Mouse (Mus musculus): ENCODE measurements around the gene Pik3r2. TPM values are rescaled to one million over a fixed set of nuclear protein-coding genes. Genes with fewer than 3 reads are reported as not detected.
A peak's percentile ranks its signal among the peaks of the same experiment; 100 is the strongest.

The Pik3r2 gene
- polyA plus RNA-seq, 1 experiment: 20.1 TPM

DNA sequence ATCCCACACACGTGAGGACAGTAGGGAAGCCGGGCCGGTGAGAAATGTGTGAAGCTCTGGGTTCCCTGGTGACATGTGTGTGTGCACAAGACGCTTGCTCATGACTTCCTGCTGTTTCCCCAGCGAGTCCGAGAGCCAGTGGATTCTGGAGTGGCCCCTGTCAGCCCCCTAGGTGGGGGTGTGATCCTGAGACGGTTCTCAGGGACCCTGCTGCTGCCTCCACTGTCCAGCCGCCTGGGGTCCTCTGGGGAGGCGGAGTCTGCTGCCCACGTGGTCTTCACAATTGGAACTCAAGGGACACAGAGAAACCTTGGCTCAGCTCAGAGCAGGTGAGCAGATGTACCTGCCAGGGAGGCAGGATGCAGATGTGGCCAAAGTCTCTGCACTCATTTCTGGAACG, 49.8 kb downstream of the Pik3r2 start:
- Histone ChIP-seq H3K9ac (ENCODE audit: low read depth, poor library complexity, severe bottlenecking) (no peak overlapping the region), H3K27me3 (ENCODE audit: control insufficient read depth, insufficient read depth, low read length, poor library complexity, severe bottlenecking) (no peaks in the 10 kb centered on the region), H3K36me3 (ENCODE audit: control insufficient read depth, insufficient read depth, low read length, poor library complexity, severe bottlenecking) (no peaks in the 10 kb centered on the region), H3K27ac (ENCODE audit: insufficient read depth, low read length) (no peak overlapping the region), H3K4me3 (ENCODE audit: low read depth, low read length) (no peak overlapping the region), H3K9me3 (replicated peaks; ENCODE audit: control insufficient read depth, insufficient read depth, low read length, poor library complexity, severe bottlenecking) (no peaks in the 10 kb centered on the region), H3K4me1 (ENCODE audit: control insufficient read depth, insufficient read depth, low read length) (no peaks in the 10 kb centered on the region)
- TF ChIP-seq CTCF (IDR thresholded peaks at IDR 0.05; ENCODE audit: low read depth, low read length) (no peak), POLR2A (IDR thresholded peaks at IDR 0.05; ENCODE audit: insufficient read depth, low read length) (no peak)

DNA sequence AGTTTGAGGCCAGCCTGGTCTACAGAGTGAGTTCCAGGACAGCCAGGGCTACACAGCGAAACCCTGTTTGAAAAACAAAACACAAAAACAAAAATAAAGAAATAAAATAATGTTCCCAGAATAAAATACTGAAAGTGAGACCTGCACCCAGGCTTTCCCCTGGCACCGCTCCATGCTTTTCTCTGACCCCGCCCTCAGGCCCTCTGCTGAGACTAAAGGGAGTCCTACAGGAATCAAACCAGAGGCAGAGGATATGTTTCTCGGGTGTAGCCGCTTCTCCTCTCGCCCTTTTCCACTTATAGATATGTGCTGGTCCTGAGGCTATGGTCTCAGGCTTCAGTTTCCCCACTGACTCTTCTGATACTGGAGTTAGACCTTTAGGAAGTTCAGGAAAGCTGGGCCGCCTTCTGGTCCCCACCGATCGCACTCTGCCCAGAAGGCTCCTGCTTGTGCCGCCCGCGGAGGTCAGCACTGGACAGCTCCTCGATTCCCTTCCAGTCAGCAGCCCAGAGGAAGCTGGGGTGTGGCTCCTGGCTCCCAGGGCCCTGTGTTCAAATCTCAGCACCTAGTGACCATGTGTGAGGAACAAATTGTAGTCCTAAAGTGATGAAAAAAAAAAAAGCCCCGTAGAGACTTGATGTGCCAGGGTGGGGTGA, 50.6 kb downstream of the Pik3r2 start:
- H3K27me3 ChIP-seq (ENCODE audit: control insufficient read depth, insufficient read depth, low read length, poor library complexity, severe bottlenecking): no peaks in the 10 kb centered on the region
- no peak for TF ChIP-seq CTCF (IDR thresholded peaks at IDR 0.05; ENCODE audit: low read depth, low read length)
- TF ChIP-seq EP300 (IDR thresholded peaks at IDR 0.05; ENCODE audit: insufficient read depth, low read depth, low read length): no peak
- no peak for TF ChIP-seq POLR2A (IDR thresholded peaks at IDR 0.05; ENCODE audit: insufficient read depth, low read length)
- no peaks in the 10 kb centered on the region for H3K4me1 ChIP-seq (ENCODE audit: control insufficient read depth, insufficient read depth, low read length)

DNA sequence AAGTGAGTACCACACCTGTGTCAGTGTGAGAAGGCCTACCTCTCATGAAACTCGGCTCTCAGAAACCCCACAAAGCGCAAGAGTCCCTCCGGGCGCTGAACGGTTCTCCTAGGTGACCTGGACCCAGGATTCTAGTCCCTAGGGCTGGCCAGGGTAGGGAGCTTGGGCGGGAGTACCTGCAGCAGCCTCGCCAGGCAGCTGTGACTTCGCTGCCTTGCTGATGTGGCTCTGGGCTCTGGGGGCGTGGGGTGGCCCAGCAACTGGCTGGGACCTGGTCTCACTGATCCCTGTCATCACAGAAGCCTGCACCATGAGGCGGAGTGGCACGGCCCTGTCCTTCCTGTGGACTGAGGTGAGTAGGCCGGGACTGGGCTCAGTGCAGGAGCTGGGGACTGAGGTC, 52.3 kb downstream of the Pik3r2 start:
- Histone ChIP-seq H3K4me3 (ENCODE audit: low read depth, low read length) (peak overlapping the region; percentile 2; the same call in 1 of the 2 replicates), H3K9ac (ENCODE audit: low read depth, poor library complexity, severe bottlenecking) (no peak overlapping the region)

More for the DNA sequence above, 50.6 kb downstream of the Pik3r2 start:
- Histone ChIP-seq H3K9me3 (replicated peaks; ENCODE audit: control insufficient read depth, insufficient read depth, low read length, poor library complexity, severe bottlenecking) (no peaks in the 10 kb centered on the region), H3K9ac (ENCODE audit: low read depth, poor library complexity, severe bottlenecking) (no peak overlapping the region), H3K27ac (ENCODE audit: insufficient read depth, low read length) (no peak overlapping the region), H3K4me3 (ENCODE audit: low read depth, low read length) (no peak overlapping the region), H3K36me3 (ENCODE audit: control insufficient read depth, insufficient read depth, low read length, poor library complexity, severe bottlenecking) (no peaks in the 10 kb centered on the region)

GRCm38 (mm10) chr8:70723486-70724210, 52.9 kb downstream of the Pik3r2 start, which contains the start of gene Pde4c:
TSS of gene Pde4c (plus strand) at chr8:70723720.
- H3K9ac ChIP-seq (ENCODE audit: low read depth, poor library complexity, severe bottlenecking): no peak within 1 kb of the TSS
- H3K4me3 ChIP-seq (ENCODE audit: low read depth, low read length): peak within 1 kb of the TSS; percentile 2; the same call in 1 of the 2 replicates
- TF ChIP-seq POLR2A (IDR thresholded peaks at IDR 0.05; ENCODE audit: insufficient read depth, low read length): no peak
- TF ChIP-seq EP300 (IDR thresholded peaks at IDR 0.05; ENCODE audit: insufficient read depth, low read depth, low read length): no peak
- TF ChIP-seq CTCF (IDR thresholded peaks at IDR 0.05; ENCODE audit: low read depth, low read length): no peak
- no peaks in the 10 kb centered on the region for H3K36me3 ChIP-seq (ENCODE audit: control insufficient read depth, insufficient read depth, low read length, poor library complexity, severe bottlenecking)
- no peak within 1 kb of the TSS for H3K27ac ChIP-seq (ENCODE audit: insufficient read depth, low read length)
- H3K4me1 ChIP-seq (ENCODE audit: control insufficient read depth, insufficient read depth, low read length): no peaks in the 10 kb centered on the region
- no peaks in the 10 kb centered on the region for H3K27me3 ChIP-seq (ENCODE audit: control insufficient read depth, insufficient read depth, low read length, poor library complexity, severe bottlenecking)
- H3K9me3 ChIP-seq (replicated peaks; ENCODE audit: control insufficient read depth, insufficient read depth, low read length, poor library complexity, severe bottlenecking): no peaks in the 10 kb centered on the region

More for the DNA sequence above, 52.3 kb downstream of the Pik3r2 start:
- no peak for TF ChIP-seq EP300 (IDR thresholded peaks at IDR 0.05; ENCODE audit: insufficient read depth, low read depth, low read length)
- TF ChIP-seq CTCF (IDR thresholded peaks at IDR 0.05; ENCODE audit: low read depth, low read length): no peak
- TF ChIP-seq POLR2A (IDR thresholded peaks at IDR 0.05; ENCODE audit: insufficient read depth, low read length): no peak
- no peak overlapping the region for H3K27ac ChIP-seq (ENCODE audit: insufficient read depth, low read length)
- no peaks in the 10 kb centered on the region for H3K27me3 ChIP-seq (ENCODE audit: control insufficient read depth, insufficient read depth, low read length, poor library complexity, severe bottlenecking)
- H3K4me1 ChIP-seq (ENCODE audit: control insufficient read depth, insufficient read depth, low read length): no peaks in the 10 kb centered on the region
- no peaks in the 10 kb centered on the region for H3K36me3 ChIP-seq (ENCODE audit: control insufficient read depth, insufficient read depth, low read length, poor library complexity, severe bottlenecking)
- H3K9me3 ChIP-seq (replicated peaks; ENCODE audit: control insufficient read depth, insufficient read depth, low read length, poor library complexity, severe bottlenecking): no peaks in the 10 kb centered on the region

DNA sequence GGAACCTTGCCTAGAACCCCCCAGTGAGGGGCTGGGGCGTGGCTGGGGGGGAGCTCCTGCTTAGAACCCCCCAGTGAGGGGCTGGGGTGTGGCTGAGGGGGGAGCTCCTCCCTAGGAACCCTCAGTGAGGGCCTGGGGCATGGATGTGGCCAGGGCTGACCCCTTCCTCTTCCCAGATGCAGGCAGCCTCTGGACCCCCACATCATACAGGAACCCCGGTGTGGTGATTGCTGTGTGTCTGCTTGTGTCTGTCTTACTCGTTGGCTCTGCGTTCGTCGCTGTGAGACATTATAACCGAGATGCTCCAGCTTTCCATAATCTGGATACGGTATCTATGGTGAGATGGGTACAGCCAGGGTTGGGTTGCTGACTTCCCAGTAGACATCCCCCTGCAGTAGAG, 54.9 kb downstream of the Pik3r2 start:
- Histone ChIP-seq H3K36me3 (ENCODE audit: control insufficient read depth, insufficient read depth, low read length, poor library complexity, severe bottlenecking) (no peaks in the 10 kb centered on the region), H3K27me3 (ENCODE audit: control insufficient read depth, insufficient read depth, low read length, poor library complexity, severe bottlenecking) (no peaks in the 10 kb centered on the region), H3K9me3 (replicated peaks; ENCODE audit: control insufficient read depth, insufficient read depth, low read length, poor library complexity, severe bottlenecking) (no peaks in the 10 kb centered on the region), H3K9ac (ENCODE audit: low read depth, poor library complexity, severe bottlenecking) (no peak overlapping the region), H3K27ac (ENCODE audit: insufficient read depth, low read length) (no peak overlapping the region), H3K4me1 (ENCODE audit: control insufficient read depth, insufficient read depth, low read length) (no peaks in the 10 kb centered on the region), H3K4me3 (ENCODE audit: low read depth, low read length) (no peak overlapping the region)
- TF ChIP-seq POLR2A (IDR thresholded peaks at IDR 0.05; ENCODE audit: insufficient read depth, low read length): no peak
- no peak for TF ChIP-seq CTCF (IDR thresholded peaks at IDR 0.05; ENCODE audit: low read depth, low read length)
- no peak for TF ChIP-seq EP300 (IDR thresholded peaks at IDR 0.05; ENCODE audit: insufficient read depth, low read depth, low read length)

DNA sequence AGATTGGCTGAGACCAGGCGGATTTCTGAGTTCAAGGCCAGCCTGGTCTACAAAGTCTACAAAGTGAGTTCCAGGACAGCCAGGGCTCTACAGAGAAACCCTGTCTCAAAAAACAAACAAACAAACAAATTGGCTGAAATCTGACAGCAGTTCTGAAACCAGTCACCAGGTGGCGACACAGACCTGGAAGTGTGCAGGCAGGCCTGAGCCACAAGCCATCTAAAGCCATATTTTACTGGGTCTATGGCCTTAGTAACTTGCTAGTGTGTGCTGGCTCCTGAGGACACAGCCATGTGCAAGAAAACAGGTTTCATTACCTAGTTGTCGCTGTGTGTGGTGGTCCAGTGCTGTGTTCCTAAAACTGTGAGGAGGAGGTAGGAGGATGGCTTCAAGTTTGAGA, 55.8 kb downstream of the Pik3r2 start:
- no peak overlapping the region for H3K27ac ChIP-seq (ENCODE audit: insufficient read depth, low read length)
- no peak overlapping the region for H3K4me3 ChIP-seq (ENCODE audit: low read depth, low read length)
- no peaks in the 10 kb centered on the region for H3K27me3 ChIP-seq (ENCODE audit: control insufficient read depth, insufficient read depth, low read length, poor library complexity, severe bottlenecking)
- H3K36me3 ChIP-seq (ENCODE audit: control insufficient read depth, insufficient read depth, low read length, poor library complexity, severe bottlenecking): no peaks in the 10 kb centered on the region
- no peaks in the 10 kb centered on the region for H3K9me3 ChIP-seq (replicated peaks; ENCODE audit: control insufficient read depth, insufficient read depth, low read length, poor library complexity, severe bottlenecking)
- TF ChIP-seq POLR2A (IDR thresholded peaks at IDR 0.05; ENCODE audit: insufficient read depth, low read length) (no peak), CTCF (IDR thresholded peaks at IDR 0.05; ENCODE audit: low read depth, low read length) (peak; percentile 95), EP300 (IDR thresholded peaks at IDR 0.05; ENCODE audit: insufficient read depth, low read depth, low read length) (no peak)
- H3K9ac ChIP-seq (ENCODE audit: low read depth, poor library complexity, severe bottlenecking): no peak overlapping the region
- H3K4me1 ChIP-seq (ENCODE audit: control insufficient read depth, insufficient read depth, low read length): no peaks in the 10 kb centered on the region

All from ES-Bruce4 (cell line).